Mouse (Mus musculus) yolk sac, embryonic 10.5 days (tissue): ENCODE data around the gene Hpse2.

ENCODE experiments used
- DNase-seq: peaks from one replicate; pipeline ENCODE4 v3.0.0-alpha.2; 2017; ENCODE audit warnings: low spot score

Hpse2 gene

GRCm38 (mm10) chr19:43174812-43175211, 213.3 kb downstream of the Hpse2 start:
- DNase-seq = no peak

- no peak for DNase-seq
These were observed 232.1 kb downstream of the Hpse2 start for GRCm38 (mm10) chr19:43156085-43156484.

- no peak for DNase-seq
These were observed 232.6 kb downstream of the Hpse2 start for GRCm38 (mm10) chr19:43155582-43155981.

- DNase-seq = no peak
These were observed 240.3 kb downstream of the Hpse2 start for GRCm38 (mm10) chr19:43147901-43148300.

- no peak for DNase-seq
These were observed 241.3 kb downstream of the Hpse2 start for GRCm38 (mm10) chr19:43146820-43147219.

- DNase-seq = no peak
These were observed 246.5 kb downstream of the Hpse2 start for GRCm38 (mm10) chr19:43141646-43142045.

GRCm38 (mm10) chr19:43109796-43110195, 278.4 kb downstream of the Hpse2 start:
- no peak for DNase-seq

- DNase-seq = no peak
These were observed 291.2 kb downstream of the Hpse2 start for GRCm38 (mm10) chr19:43096915-43097314.

GRCm38 (mm10) chr19:43087216-43087615, 300.9 kb downstream of the Hpse2 start:
- DNase-seq = no peak

- DNase-seq = no peak
These were observed 324.0 kb downstream of the Hpse2 start for GRCm38 (mm10) chr19:43064155-43064554.

- DNase-seq = no peak
These were observed 343.6 kb downstream of the Hpse2 start for GRCm38 (mm10) chr19:43044506-43044905.

GRCm38 (mm10) chr19:43042721-43043120, 345.4 kb downstream of the Hpse2 start:
- no peak for DNase-seq

GRCm38 (mm10) chr19:43042211-43042610, 345.9 kb downstream of the Hpse2 start:
- no peak for DNase-seq

- no peak for DNase-seq
These were observed 351.8 kb downstream of the Hpse2 start for GRCm38 (mm10) chr19:43036381-43036780.

- peak; percentile 13 for DNase-seq
These were observed 360.9 kb downstream of the Hpse2 start for GRCm38 (mm10) chr19:43027305-43027704.

- no peak for DNase-seq
These were observed 365.5 kb downstream of the Hpse2 start for GRCm38 (mm10) chr19:43022611-43023173.

GRCm38 (mm10) chr19:43018792-43019191, 369.4 kb downstream of the Hpse2 start:
- DNase-seq = no peak

GRCm38 (mm10) chr19:42996406-42996805, 391.7 kb downstream of the Hpse2 start:
- no peak for DNase-seq

- DNase-seq = no peak
These were observed 399.3 kb downstream of the Hpse2 start for GRCm38 (mm10) chr19:42988833-42989232.

- no peak for DNase-seq
These were observed 401.8 kb downstream of the Hpse2 start for GRCm38 (mm10) chr19:42986315-42986701.

- no peak for DNase-seq
These were observed 402.5 kb downstream of the Hpse2 start for GRCm38 (mm10) chr19:42985372-42986314.

GRCm38 (mm10) chr19:42980537-42980936, 407.6 kb downstream of the Hpse2 start:
- DNase-seq = no peak

GRCm38 (mm10) chr19:42977938-42978337, 410.2 kb downstream of the Hpse2 start:
- DNase-seq = no peak
